Mouse (Mus musculus): ENCODE results near the gene Gpr82. TPM values are rescaled to one million over a fixed set of nuclear protein-coding genes. Genes with fewer than 3 reads are reported as not detected.

Gpr82 gene
- polyA plus RNA-seq, 1 experiment, result not detected

DNA sequence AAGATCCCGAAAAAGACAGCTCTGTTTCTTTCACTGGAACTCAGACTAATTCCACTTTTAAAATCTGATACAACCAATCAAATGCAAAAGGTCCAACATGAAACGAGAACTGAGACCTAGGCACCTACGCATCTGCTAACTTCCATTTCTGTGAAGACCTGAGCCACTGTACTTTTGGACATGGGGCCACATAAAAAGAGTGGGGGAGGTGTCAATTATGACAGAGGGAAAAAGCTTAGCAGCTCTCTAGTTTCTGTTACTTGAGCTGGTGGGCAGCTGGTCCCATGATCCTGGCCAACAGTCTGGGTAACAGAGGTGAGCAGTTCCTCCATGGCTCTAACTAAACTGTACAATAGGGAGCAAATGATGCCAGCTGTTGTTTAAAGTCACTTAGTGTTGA is 11.8 kb downstream of the Gpr82 start:
- no peaks in the 10 kb centered on the region for H3K27me3 ChIP-seq (ENCODE audit: control insufficient read depth)

DNA sequence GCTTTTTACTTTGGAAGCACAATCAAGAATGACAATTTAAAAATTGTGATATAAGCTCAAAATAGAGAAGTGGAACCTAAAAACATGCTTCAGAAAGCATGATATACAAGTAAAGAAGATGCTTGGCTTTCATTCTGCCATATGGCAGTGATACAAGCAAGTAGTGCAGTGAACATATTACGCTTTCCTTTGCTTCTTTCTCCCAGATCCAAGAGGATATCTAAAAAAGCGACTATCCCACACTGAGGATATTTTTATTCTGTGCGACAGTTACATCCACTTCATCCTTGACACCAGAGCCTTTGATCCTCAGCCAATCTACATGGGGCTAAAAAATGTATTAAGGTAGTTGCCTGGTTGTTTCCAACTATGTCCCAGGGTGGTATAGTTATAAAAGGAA is 20.6 kb downstream of the Gpr82 start:
- TF ChIP-seq GATA1 (IDR thresholded peaks at IDR 0.05; ENCODE audit: low read length), result no peak
- TF ChIP-seq TAL1 (IDR thresholded peaks at IDR 0.05; ENCODE audit: low read length), result no peak
- H3K9me3 ChIP-seq (ENCODE audit: control insufficient read depth, low read length), result no peaks in the 10 kb centered on the region
- H3K27me3 ChIP-seq (ENCODE audit: control insufficient read depth), result no peaks in the 10 kb centered on the region
- H3K4me3 ChIP-seq (replicated peaks), result no peak overlapping the region
- H3K36me3 ChIP-seq (ENCODE audit: control insufficient read depth), result no peaks in the 10 kb centered on the region
- H3K4me1 ChIP-seq (ENCODE audit: control insufficient read depth), result peaks cover 9% of the 10 kb centered on the region

More for the DNA sequence above, 11.8 kb downstream of the Gpr82 start:
- TF ChIP-seq GATA1 (IDR thresholded peaks at IDR 0.05; ENCODE audit: low read length) (no peak), TAL1 (IDR thresholded peaks at IDR 0.05; ENCODE audit: low read length) (no peak)
- Histone ChIP-seq H3K9me3 (ENCODE audit: control insufficient read depth, low read length) (no peaks in the 10 kb centered on the region), H3K4me3 (replicated peaks) (no peak overlapping the region), H3K4me1 (ENCODE audit: control insufficient read depth) (peaks cover 6% of the 10 kb centered on the region), H3K36me3 (ENCODE audit: control insufficient read depth) (no peaks in the 10 kb centered on the region)

DNA sequence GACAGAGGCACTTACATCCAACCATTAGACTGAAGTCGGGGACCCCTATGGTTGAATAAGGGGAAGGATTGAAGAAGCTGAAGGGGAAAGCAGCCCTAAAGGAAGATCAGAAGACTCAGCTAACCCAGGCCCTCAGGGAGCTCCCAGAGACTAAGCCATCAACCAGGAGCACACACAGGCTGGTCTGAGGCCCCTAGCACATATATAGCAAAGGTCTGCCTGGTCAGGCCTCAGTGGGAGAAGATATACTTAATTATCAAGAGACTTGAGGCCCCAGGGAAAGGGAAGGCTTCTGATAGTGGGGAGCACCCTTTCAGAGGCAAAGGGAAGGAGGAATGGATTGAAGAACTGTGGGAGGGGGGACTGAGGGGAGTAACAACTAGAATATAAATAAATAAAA is 25.4 kb downstream of the Gpr82 start:
- Histone ChIP-seq H3K4me3 (replicated peaks) (no peak overlapping the region), H3K4me1 (ENCODE audit: control insufficient read depth) (peaks cover 9% of the 10 kb centered on the region), H3K27me3 (ENCODE audit: control insufficient read depth) (no peaks in the 10 kb centered on the region), H3K9me3 (ENCODE audit: control insufficient read depth, low read length) (no peaks in the 10 kb centered on the region), H3K36me3 (ENCODE audit: control insufficient read depth) (no peaks in the 10 kb centered on the region)
- no peak for TF ChIP-seq GATA1 (IDR thresholded peaks at IDR 0.05; ENCODE audit: low read length)
- no peak for TF ChIP-seq TAL1 (IDR thresholded peaks at IDR 0.05; ENCODE audit: low read length)

DNA sequence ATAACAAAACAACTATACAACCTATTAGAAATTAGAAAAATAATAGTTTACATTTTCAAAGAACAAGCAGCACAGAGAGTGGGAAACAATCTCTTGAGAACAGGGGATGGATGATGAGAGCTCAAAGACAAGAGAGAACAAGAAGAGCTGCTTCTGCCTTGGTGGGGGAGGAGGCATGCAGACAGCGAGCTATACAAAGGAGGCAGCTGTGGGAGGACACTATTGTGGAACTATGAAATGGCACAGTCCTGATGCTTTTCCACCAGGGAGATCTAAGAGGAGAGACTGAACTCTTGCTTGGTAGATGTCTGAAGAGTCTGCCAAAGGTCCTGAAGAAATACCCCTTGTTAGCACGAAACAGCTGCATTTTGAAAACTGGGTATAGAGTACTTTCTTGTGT is 27.2 kb downstream of the Gpr82 start:
- no peak for TF ChIP-seq TAL1 (IDR thresholded peaks at IDR 0.05; ENCODE audit: low read length)
- no peak for TF ChIP-seq GATA1 (IDR thresholded peaks at IDR 0.05; ENCODE audit: low read length)
- no peaks in the 10 kb centered on the region for H3K9me3 ChIP-seq (ENCODE audit: control insufficient read depth, low read length)
- no peak overlapping the region for H3K4me3 ChIP-seq (replicated peaks)
- H3K4me1 ChIP-seq (ENCODE audit: control insufficient read depth), result peaks cover 9% of the 10 kb centered on the region
- no peaks in the 10 kb centered on the region for H3K36me3 ChIP-seq (ENCODE audit: control insufficient read depth)
- H3K27me3 ChIP-seq (ENCODE audit: control insufficient read depth), result no peaks in the 10 kb centered on the region

DNA sequence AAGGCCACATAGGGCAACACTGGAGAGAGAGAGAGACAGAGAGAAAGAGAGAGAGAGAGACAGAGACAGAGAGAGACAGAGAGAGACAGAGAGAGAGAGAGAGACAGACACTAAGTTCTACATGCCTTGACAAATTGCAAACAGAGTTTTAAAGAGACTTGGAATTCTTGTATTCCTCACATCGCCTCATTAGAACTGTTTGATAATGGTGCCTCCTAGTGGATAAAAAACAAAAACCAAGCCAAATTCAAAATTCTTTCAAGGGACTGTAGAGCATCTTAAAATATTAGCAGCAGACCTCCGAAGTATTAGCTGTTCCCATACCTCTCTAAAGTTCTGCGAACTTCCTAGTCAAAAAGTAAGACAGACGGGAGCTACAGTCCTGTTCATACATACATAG is 30.7 kb downstream of the Gpr82 start:
- H3K9me3 ChIP-seq (ENCODE audit: control insufficient read depth, low read length), result no peaks in the 10 kb centered on the region
- TF ChIP-seq GATA1 (IDR thresholded peaks at IDR 0.05; ENCODE audit: low read length) (no peak), TAL1 (IDR thresholded peaks at IDR 0.05; ENCODE audit: low read length) (no peak)
- H3K36me3 ChIP-seq (ENCODE audit: control insufficient read depth), result no peaks in the 10 kb centered on the region

DNA sequence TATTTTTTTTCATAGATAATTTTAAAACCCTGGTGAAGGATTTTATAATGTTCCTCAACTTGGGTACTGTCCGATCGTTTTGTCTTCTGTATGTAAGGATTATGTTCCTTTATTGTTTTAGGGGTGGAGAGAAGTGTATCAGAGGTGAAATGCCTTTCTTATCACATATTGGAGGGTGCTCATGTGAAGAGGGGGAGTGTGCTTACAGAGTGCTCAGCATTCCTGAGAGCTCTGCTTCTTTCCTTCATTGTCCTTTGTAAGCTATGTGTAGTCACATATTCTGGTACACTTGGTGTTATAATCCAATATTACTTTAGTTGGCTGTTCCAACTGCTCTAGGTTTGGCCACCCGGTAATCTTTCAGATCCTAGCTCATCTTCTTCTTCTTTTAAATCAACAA is 39.5 kb downstream of the Gpr82 start:
- Histone ChIP-seq H3K9me3 (ENCODE audit: control insufficient read depth, low read length) (no peaks in the 10 kb centered on the region), H3K4me1 (ENCODE audit: control insufficient read depth) (no peaks in the 10 kb centered on the region), H3K36me3 (ENCODE audit: control insufficient read depth) (no peaks in the 10 kb centered on the region), H3K27me3 (ENCODE audit: control insufficient read depth) (no peaks in the 10 kb centered on the region), H3K4me3 (replicated peaks) (no peak overlapping the region)
- no peak for TF ChIP-seq TAL1 (IDR thresholded peaks at IDR 0.05; ENCODE audit: low read length)

More for the DNA sequence above, 30.7 kb downstream of the Gpr82 start:
- Histone ChIP-seq H3K27me3 (ENCODE audit: control insufficient read depth) (no peaks in the 10 kb centered on the region), H3K4me1 (ENCODE audit: control insufficient read depth) (no peaks in the 10 kb centered on the region), H3K4me3 (replicated peaks) (no peak overlapping the region)

DNA sequence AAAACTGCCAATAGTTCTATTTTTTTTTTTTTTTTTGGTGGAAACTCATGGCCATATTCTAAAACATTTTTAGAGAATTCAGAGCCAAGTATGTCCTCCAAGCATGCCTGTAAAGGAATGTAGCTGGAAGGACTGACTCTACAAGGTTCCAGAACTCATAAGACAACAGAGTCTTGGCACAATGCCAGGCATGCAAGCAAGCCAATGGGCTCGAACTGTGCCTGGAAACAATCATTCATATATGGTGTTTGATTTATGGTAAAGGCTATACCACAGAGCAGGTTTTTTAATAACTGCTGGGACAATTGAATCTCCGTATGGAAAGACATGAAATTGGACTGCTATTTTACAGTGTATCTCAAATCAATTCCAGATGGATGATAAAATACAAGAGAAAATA is 43.9 kb downstream of the Gpr82 start:
- no peaks in the 10 kb centered on the region for H3K4me1 ChIP-seq (ENCODE audit: control insufficient read depth)
- no peaks in the 10 kb centered on the region for H3K36me3 ChIP-seq (ENCODE audit: control insufficient read depth)
- H3K27me3 ChIP-seq (ENCODE audit: control insufficient read depth), result no peaks in the 10 kb centered on the region
- H3K9me3 ChIP-seq (ENCODE audit: control insufficient read depth, low read length), result no peaks in the 10 kb centered on the region
- TF ChIP-seq GATA1 (IDR thresholded peaks at IDR 0.05; ENCODE audit: low read length) (no peak), TAL1 (IDR thresholded peaks at IDR 0.05; ENCODE audit: low read length) (no peak)
- H3K4me3 ChIP-seq (replicated peaks), result no peak overlapping the region

DNA sequence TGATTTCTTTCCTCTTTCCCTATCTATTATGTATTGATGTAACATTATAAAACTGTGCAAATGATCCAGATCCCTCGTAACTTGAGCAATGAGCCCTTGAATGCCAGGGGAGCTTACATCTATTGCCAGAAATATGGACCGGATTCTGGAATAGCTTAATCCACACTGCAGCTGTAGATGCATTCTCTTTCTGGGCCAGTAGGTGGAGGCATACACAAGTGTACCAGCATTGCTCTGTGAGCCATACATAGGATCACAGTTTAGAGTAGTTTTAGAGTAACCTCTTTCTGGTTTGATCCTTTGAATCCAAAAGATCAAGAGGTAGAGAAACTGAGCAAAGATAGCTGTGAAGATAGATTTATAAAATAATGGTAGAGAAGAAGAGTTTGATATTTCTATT is 49.0 kb downstream of the Gpr82 start:
- TF ChIP-seq GATA1 (IDR thresholded peaks at IDR 0.05; ENCODE audit: low read length) (no peak), TAL1 (IDR thresholded peaks at IDR 0.05; ENCODE audit: low read length) (no peak)
- Histone ChIP-seq H3K4me3 (replicated peaks) (no peak overlapping the region), H3K9me3 (ENCODE audit: control insufficient read depth, low read length) (no peaks in the 10 kb centered on the region), H3K27me3 (ENCODE audit: control insufficient read depth) (no peaks in the 10 kb centered on the region), H3K4me1 (ENCODE audit: control insufficient read depth) (no peaks in the 10 kb centered on the region), H3K36me3 (ENCODE audit: control insufficient read depth) (no peaks in the 10 kb centered on the region)

Other genes with a start within 250 kb of the Gpr82 start
- gene Nyx, start 195.3 kb upstream of the Gpr82 start, polyA plus RNA-seq (2012), result not detected in 2 replicates
- not detected in 2 replicates for gene Gpr34, start 29.3 kb upstream of the Gpr82 start, polyA plus RNA-seq (2012)
- 0.15 TPM in 1 of 2 replicates, not detected in the other for gene Cask, start 190.0 kb downstream of the Gpr82 start, polyA plus RNA-seq (2012)

Measured in erythroblast, embryonic 14.5 days (primary cell).